Mouse (Mus musculus): ENCODE measurements around the gene Gltp. TPM values are rescaled to one million over a fixed set of nuclear protein-coding genes. Genes with fewer than 3 reads are reported as not detected.

Gltp gene
- total and polyA plus RNA-seq, 3 experiments = 14.2 to 37.8 (median 17.0) TPM

GRCm38 (mm10) chr5:114673114-114673513 is 17.7 kb downstream of the Gltp start:
- WGBS = 84% methylated on average over 13 of the region's 13 CpGs
- no peak for TF ChIP-seq POLR2A (IDR thresholded peaks at IDR 0.05; ENCODE audit: insufficient read depth, low read depth, low read length)
- TF ChIP-seq EP300 (IDR thresholded peaks at IDR 0.05; ENCODE audit: insufficient read depth, low read depth, low read length) = no peak
- peak; percentile 27 for TF ChIP-seq CTCF (IDR thresholded peaks at IDR 0.05)
- H3K4me3 ChIP-seq = no peak overlapping the region
- no peaks in the 10 kb centered on the region for H3K79me2 ChIP-seq (replicated peaks; ENCODE audit: control insufficient read depth, insufficient read depth, low read length)
- intact Hi-C loops (cut with DNase I) = no loop called here
- no peaks in the 10 kb centered on the region for H3K27me3 ChIP-seq (ENCODE audit: control insufficient read depth, insufficient read depth, low read length)
- H3K27ac ChIP-seq = no peak overlapping the region
- no peaks in the 10 kb centered on the region for H3K4me1 ChIP-seq (ENCODE audit: control insufficient read depth, insufficient read depth, low read length)
- H3K36me3 ChIP-seq (ENCODE audit: control insufficient read depth, insufficient read depth, low read length) = no peaks in the 10 kb centered on the region
- no peak overlapping the region for H3K9ac ChIP-seq (ENCODE audit: low read depth, low read length)
- no peak for DNase-seq

DNA sequence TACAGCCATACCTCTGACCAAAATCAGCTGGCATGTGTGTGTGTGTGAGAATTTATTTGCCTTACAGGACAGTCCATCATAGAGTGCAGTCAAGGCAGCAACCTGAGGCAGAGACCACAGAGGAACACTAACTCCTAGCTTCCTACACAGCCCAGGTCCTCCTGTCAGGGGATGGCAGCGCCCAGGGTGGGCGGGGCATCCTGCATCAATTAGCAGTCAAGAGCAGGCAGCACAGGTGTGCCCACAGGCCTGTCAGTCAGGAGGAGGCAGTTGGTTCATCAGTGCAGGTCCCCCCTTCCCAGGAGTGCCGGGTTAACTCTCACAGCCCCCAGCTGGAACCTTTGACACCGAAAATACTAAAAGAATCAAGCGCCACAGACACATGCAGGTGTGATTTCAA is 21.8 kb downstream of the Gltp start:
- Histone ChIP-seq H3K4me3 (no peak overlapping the region), H3K27me3 (ENCODE audit: control insufficient read depth, insufficient read depth, low read length) (no peaks in the 10 kb centered on the region), H3K27ac (no peak overlapping the region), H3K4me1 (ENCODE audit: control insufficient read depth, insufficient read depth, low read length) (peaks cover 3% of the 10 kb centered on the region; the same call in 1 of the 2 replicates), H3K9ac (ENCODE audit: low read depth, low read length) (no peak overlapping the region), H3K36me3 (ENCODE audit: control insufficient read depth, insufficient read depth, low read length) (no peaks in the 10 kb centered on the region), H3K79me2 (replicated peaks; ENCODE audit: control insufficient read depth, insufficient read depth, low read length) (no peaks in the 10 kb centered on the region)
- 97% methylated on average over 5 of the region's 5 CpGs for WGBS
- TF ChIP-seq POLR2A (IDR thresholded peaks at IDR 0.05; ENCODE audit: insufficient read depth, low read depth, low read length) (no peak), EP300 (IDR thresholded peaks at IDR 0.05; ENCODE audit: insufficient read depth, low read depth, low read length) (no peak), CTCF (IDR thresholded peaks at IDR 0.05) (no peak)
- no peak for DNase-seq
- intact Hi-C loops (cut with DNase I) = loop anchor here (2.0 to 5.0 kb wide), 2 partner anchors 22 to 42 kb away; partner anchors contain the start of gene Gltp

GRCm38 (mm10) chr5:114667228-114667856 is 23.4 kb downstream of the Gltp start:
- intact Hi-C loops (cut with DNase I) = loop anchor here (1.0 to 5.0 kb wide), 3 partner anchors 17 to 40 kb away; no protein-coding TSS in a partner anchor
- H3K4me1 ChIP-seq (ENCODE audit: control insufficient read depth, insufficient read depth, low read length) = peaks cover 3% of the 10 kb centered on the region; the same call in 1 of the 2 replicates

DNA sequence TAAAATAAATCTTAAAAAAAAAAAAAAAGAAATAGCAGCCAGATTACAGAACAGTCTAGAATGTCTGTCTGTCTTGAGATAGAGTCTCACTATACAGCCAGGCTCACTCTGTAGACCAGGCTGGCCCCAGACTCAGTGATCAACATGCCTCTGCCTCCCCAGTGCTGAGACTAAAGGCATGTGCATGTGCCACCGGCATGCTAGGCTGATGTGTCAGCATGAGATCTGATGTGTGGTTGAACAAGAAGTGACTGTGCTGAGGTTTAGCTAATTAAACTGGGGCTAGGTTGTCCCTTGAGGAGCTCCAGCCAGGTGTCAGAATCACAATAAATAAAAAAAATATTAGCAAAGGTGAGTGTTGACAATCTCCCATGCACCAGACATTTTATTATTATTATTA is 24.1 kb downstream of the Gltp start:
- Histone ChIP-seq H3K4me3 (no peak overlapping the region), H3K36me3 (ENCODE audit: control insufficient read depth, insufficient read depth, low read length) (no peaks in the 10 kb centered on the region), H3K4me1 (ENCODE audit: control insufficient read depth, insufficient read depth, low read length) (peaks cover 3% of the 10 kb centered on the region; the same call in 1 of the 2 replicates), H3K79me2 (replicated peaks; ENCODE audit: control insufficient read depth, insufficient read depth, low read length) (no peaks in the 10 kb centered on the region), H3K27ac (peak overlapping the region; percentile 88), H3K27me3 (ENCODE audit: control insufficient read depth, insufficient read depth, low read length) (no peaks in the 10 kb centered on the region), H3K9ac (ENCODE audit: low read depth, low read length) (no peak overlapping the region)
- WGBS = 68% methylated on average over 1 of the region's 1 CpGs
- TF ChIP-seq CTCF (IDR thresholded peaks at IDR 0.05) (no peak), EP300 (IDR thresholded peaks at IDR 0.05; ENCODE audit: insufficient read depth, low read depth, low read length) (no peak), POLR2A (IDR thresholded peaks at IDR 0.05; ENCODE audit: insufficient read depth, low read depth, low read length) (no peak)
- intact Hi-C loops (cut with DNase I) = loop anchor here (1.0 to 5.0 kb wide), 3 partner anchors 16 to 39 kb away; no protein-coding TSS in a partner anchor
- DNase-seq = no peak

More at GRCm38 (mm10) chr5:114667228-114667856, 23.4 kb downstream of the Gltp start:
- Histone ChIP-seq H3K27me3 (ENCODE audit: control insufficient read depth, insufficient read depth, low read length) (no peaks in the 10 kb centered on the region), H3K36me3 (ENCODE audit: control insufficient read depth, insufficient read depth, low read length) (no peaks in the 10 kb centered on the region), H3K9ac (ENCODE audit: low read depth, low read length) (0 out of 2 replicates have a peak overlapping the region, but pooled peaks have one; percentile 5), H3K27ac (peak overlapping the region; percentile 88), H3K79me2 (replicated peaks; ENCODE audit: control insufficient read depth, insufficient read depth, low read length) (no peaks in the 10 kb centered on the region), H3K4me3 (peak overlapping the region; percentile 40)
- TF ChIP-seq POLR2A (IDR thresholded peaks at IDR 0.05; ENCODE audit: insufficient read depth, low read depth, low read length) (peak; percentile 99), CTCF (IDR thresholded peaks at IDR 0.05) (peak; percentile 94), EP300 (IDR thresholded peaks at IDR 0.05; ENCODE audit: insufficient read depth, low read depth, low read length) (peak; percentile 99)
- 3% methylated on average over 36 of the region's 36 CpGs for WGBS
- peak; percentile 98 to 100 for DNase-seq

DNA sequence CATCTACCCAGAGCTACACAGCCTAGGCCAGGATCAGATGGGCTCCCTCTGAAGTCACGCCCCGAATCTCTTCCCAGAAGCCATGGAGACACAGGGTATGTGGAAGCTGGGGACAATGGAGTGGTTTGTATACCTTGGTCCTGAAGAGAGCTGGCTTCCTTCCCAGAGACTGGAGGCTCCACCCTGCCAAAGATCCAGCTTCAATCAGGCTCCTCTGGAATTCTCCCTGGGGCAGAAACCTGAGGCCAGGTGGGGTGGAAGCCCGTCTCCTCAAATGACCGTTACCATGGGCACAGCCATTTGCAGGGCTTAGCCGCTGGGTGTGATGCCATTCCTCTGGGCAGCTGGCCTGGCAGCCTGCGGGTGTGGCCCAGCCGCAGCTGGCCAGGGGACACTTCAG is 26.0 kb downstream of the Gltp start:
- Histone ChIP-seq H3K36me3 (ENCODE audit: control insufficient read depth, insufficient read depth, low read length) (no peaks in the 10 kb centered on the region), H3K9ac (ENCODE audit: low read depth, low read length) (no peak overlapping the region), H3K4me1 (ENCODE audit: control insufficient read depth, insufficient read depth, low read length) (peaks cover 3% of the 10 kb centered on the region; the same call in 1 of the 2 replicates), H3K4me3 (no peak overlapping the region), H3K27me3 (ENCODE audit: control insufficient read depth, insufficient read depth, low read length) (no peaks in the 10 kb centered on the region), H3K79me2 (replicated peaks; ENCODE audit: control insufficient read depth, insufficient read depth, low read length) (no peaks in the 10 kb centered on the region), H3K27ac (no peak overlapping the region)
- no peak for DNase-seq
- 70% methylated on average over 7 of the region's 7 CpGs for WGBS
- TF ChIP-seq POLR2A (IDR thresholded peaks at IDR 0.05; ENCODE audit: insufficient read depth, low read depth, low read length) (no peak), EP300 (IDR thresholded peaks at IDR 0.05; ENCODE audit: insufficient read depth, low read depth, low read length) (no peak), CTCF (IDR thresholded peaks at IDR 0.05) (no peak)
- intact Hi-C loops (cut with DNase I) = loop anchor here (5.0 kb wide), 1 partner anchor 37 kb away; no protein-coding TSS in a partner anchor

DNA sequence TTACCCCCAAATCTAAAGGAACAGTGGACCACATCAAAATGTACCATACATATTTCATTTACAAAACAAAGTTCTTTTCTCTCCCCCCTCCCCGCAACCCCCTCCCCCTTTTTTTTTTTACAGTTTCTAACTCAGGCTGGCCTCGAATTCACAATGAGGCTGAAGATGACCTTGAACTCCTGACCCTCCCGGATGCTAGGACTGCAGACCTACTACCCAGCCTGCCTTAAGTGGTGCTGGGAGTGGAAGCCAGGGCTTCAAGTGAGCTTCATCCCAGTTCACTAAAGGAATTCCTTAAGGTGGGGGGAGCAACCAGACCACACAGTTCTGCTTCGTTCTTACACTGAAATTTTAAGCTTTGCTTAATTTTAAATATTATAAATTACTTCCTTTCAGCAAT is 26.6 kb downstream of the Gltp start:
- H3K9ac ChIP-seq (ENCODE audit: low read depth, low read length) = no peak overlapping the region
- H3K27me3 ChIP-seq (ENCODE audit: control insufficient read depth, insufficient read depth, low read length) = no peaks in the 10 kb centered on the region
- H3K4me1 ChIP-seq (ENCODE audit: control insufficient read depth, insufficient read depth, low read length) = peaks cover 3% of the 10 kb centered on the region; the same call in 1 of the 2 replicates
- no peaks in the 10 kb centered on the region for H3K36me3 ChIP-seq (ENCODE audit: control insufficient read depth, insufficient read depth, low read length)
- no peak overlapping the region for H3K27ac ChIP-seq
- no peaks in the 10 kb centered on the region for H3K79me2 ChIP-seq (replicated peaks; ENCODE audit: control insufficient read depth, insufficient read depth, low read length)
- DNase-seq = no peak
- 79% methylated on average over 4 of the region's 4 CpGs for WGBS
- intact Hi-C loops (cut with DNase I) = no loop called here
- TF ChIP-seq EP300 (IDR thresholded peaks at IDR 0.05; ENCODE audit: insufficient read depth, low read depth, low read length) (no peak), POLR2A (IDR thresholded peaks at IDR 0.05; ENCODE audit: insufficient read depth, low read depth, low read length) (no peak), CTCF (IDR thresholded peaks at IDR 0.05) (no peak)
- H3K4me3 ChIP-seq = no peak overlapping the region

Measured in heart, adult 2 months (tissue).